Mouse (Mus musculus): ENCODE data around the gene Pus3. TPM values are rescaled to one million over a fixed set of nuclear protein-coding genes. Genes with fewer than 3 reads are reported as not detected.
"Not testable (repeated sequence)": the region's sequence is repeated elsewhere in the genome, so short reads cannot be mapped to it uniquely, and the experiment has no call there.

Gene Pus3
- polyA plus RNA-seq, 1 experiment: 2.2 TPM

DNA sequence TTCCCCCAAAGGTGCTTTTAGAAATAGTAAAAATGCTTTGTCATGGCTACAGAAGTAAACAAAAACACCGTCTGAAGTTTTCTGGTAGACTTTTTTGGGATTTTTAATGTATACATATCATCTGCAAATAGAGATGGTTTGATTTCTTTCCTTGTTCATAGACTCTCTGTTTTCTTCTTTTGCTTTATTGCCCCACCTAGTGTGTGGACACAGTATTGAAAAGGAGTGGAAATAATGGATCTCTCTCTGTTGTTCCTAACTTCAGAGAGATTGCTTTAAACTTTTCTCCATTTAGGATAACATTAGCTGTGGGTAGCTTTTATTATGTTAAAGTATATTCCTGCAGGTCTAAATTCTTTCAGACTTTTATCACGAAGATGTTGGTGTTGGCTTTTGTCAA is 55.6 kb downstream of the Pus3 start:
- no peak for TF ChIP-seq CTCF (IDR thresholded peaks at IDR 0.05; ENCODE audit: insufficient read depth, low read length)
- no peak for TF ChIP-seq POLR2A (IDR thresholded peaks at IDR 0.05; ENCODE audit: borderline replicate concordance, extremely low read depth, low read depth, low read length)
- H3K4me1 ChIP-seq (ENCODE audit: control insufficient read depth, insufficient read depth, low read length): no peaks in the 10 kb centered on the region
- no peak for DNase-seq
- no peak overlapping the region for H3K4me3 ChIP-seq (replicated peaks; ENCODE audit: extremely low read depth, low read depth, low read length)
- WGBS: 14% methylated on average over 2 of the region's 2 CpGs

DNA sequence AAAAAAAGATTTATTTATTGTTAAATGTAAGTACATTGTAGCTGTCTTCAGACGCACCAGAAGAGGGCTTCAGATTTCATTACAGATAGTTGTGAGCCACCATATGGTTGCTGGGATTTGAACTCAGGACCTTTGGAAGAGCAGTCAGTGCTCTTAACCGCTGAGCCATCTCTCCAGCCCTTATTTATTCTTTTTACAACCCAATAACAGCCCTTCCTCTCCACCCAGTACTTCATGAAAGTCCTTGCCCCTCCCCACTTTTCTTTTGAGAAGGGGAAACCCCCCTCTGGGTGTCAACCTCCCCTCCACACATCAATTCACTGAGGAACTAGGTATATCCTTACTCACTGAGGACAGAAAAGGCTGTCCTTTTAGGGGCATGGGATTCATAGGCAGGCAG is 58.4 kb downstream of the Pus3 start:
- WGBS: 57% methylated on average over 2 of the region's 2 CpGs
- DNase-seq; H3K4me1 ChIP-seq (ENCODE audit: control insufficient read depth, insufficient read depth, low read length); H3K4me3 ChIP-seq (replicated peaks; ENCODE audit: extremely low read depth, low read depth, low read length): not testable (repeated sequence)

Other genes with a start within 250 kb of the Pus3 start
- 5.4 and 7.1 TPM in 2 replicates for gene Cdon, start 137.5 kb upstream of the Pus3 start, polyA plus RNA-seq (2012; rRNA removed)
- not detected in 2 replicates for gene Gm1113, start 40.3 kb upstream of the Pus3 start, polyA plus RNA-seq (2012; rRNA removed)
- gene Ddx25, start 67 bp upstream of the Pus3 start, polyA plus RNA-seq (2012; rRNA removed): 0.02 and 0.03 TPM in 2 replicates
- gene Pate2, start 11.7 kb downstream of the Pus3 start, polyA plus RNA-seq (2012; rRNA removed): not detected in 2 replicates
- 0.75 and 0.89 TPM in 2 replicates for gene Hyls1, start 11.8 kb downstream of the Pus3 start, polyA plus RNA-seq (2012; rRNA removed)
- not detected in 2 replicates for gene Pate4, start 53.3 kb downstream of the Pus3 start, polyA plus RNA-seq (2012; rRNA removed)
- not detected in 2 replicates for gene Pate3, start 89.6 kb downstream of the Pus3 start, polyA plus RNA-seq (2012; rRNA removed)
- gene Pate1, start 128.8 kb downstream of the Pus3 start, polyA plus RNA-seq (2012; rRNA removed): not detected in 2 replicates
- gene Gm17677, start 182.5 kb downstream of the Pus3 start, polyA plus RNA-seq (2012; rRNA removed): not detected in 2 replicates
- gene Gm17727, start 219.5 kb downstream of the Pus3 start, polyA plus RNA-seq (2012; rRNA removed): not detected in 2 replicates
- not detected in 2 replicates for gene Gm27235, start 231.5 kb downstream of the Pus3 start, polyA plus RNA-seq (2012; rRNA removed)
- gene D730048I06Rik, start 231.5 kb downstream of the Pus3 start, polyA plus RNA-seq (2012; rRNA removed): not detected in 2 replicates